18 mouse cellular contexts compared by ENCODE assay signal in genomic region chr6:127663263-127663662, GRCm38 (mm10).
DNase-seq lines count a peak whose midpoint lies in the region; ATAC-seq lines count a peak whose summit lies in the region.
"Had no signal": no experiment of that assay in that cellular context is flagged by ENCODE, and none has a peak within 500 bp of the region (broad histone marks: within the 10 kb centered on the region; RNA-seq: fewer than 3 reads in every experiment).

No protein-coding gene starts in this region.

- ATAC-seq in erythroid progenitor cell, adult 5-6 weeks (replicated peaks; ENCODE audit: low FRiP score, poor library complexity, severe bottlenecking): no peak
- ATAC-seq: forebrain, embryonic 16.5 days; hindbrain, embryonic 16.5 days; intestine, postnatal 0 days; midbrain, embryonic 16.5 days had no signal

- intact Hi-C loops in left cerebral cortex, postnatal 4 days (cut with DNase I): no loop called here
- intact Hi-C loops in left cerebral cortex, postnatal 36 days (cut with DNase I): loop anchor here (2.0 kb wide), 1 partner anchor 106 kb away; the partner anchor contains the start of gene Prmt8
- intact Hi-C loops in gastrocnemius, postnatal 36 days (cut with DNase I): no loop called here

- DNase-seq in left cerebral cortex, adult 11 months (ENCODE audit: low spot score): peak; percentile 68
- no peak for DNase-seq in left cerebral cortex, postnatal 4 days
- peak; percentile 63 to 85 for DNase-seq in frontal cortex, postnatal 36 days (ENCODE audit: low spot score in 2 of 2)
- DNase-seq in left cerebral cortex, postnatal 36 days (ENCODE audit: low spot score in 2 of 2): peak; percentile 57 to 58
- DNase-seq in cerebellum, postnatal 10 days: no peak
- no peak for DNase-seq in gastrocnemius, postnatal 36 days
- DNase-seq: adrenal gland, adult 2 months; cerebellum, postnatal 25 days; gastrocnemius, postnatal 10 days; heart, adult 2 months; lung, adult 2 months; lung, postnatal 36 days; thymus, adult 18-20 months had no signal

Comparison
In these comparisons a context has a peak if more than half of its experiments do, and no peak if none do; other contexts are left out.
1. DNase-seq: peak in left cerebral cortex, adult 11 months (single experiment), frontal cortex, postnatal 36 days (2 of 2) and left cerebral cortex, postnatal 36 days (2 of 2); none in left cerebral cortex, postnatal 4 days (single experiment), cerebellum, postnatal 10 days (0 of 2) and gastrocnemius, postnatal 36 days (0 of 2).